Mouse (Mus musculus): Measurements from ENCODE around the gene Tssk3.

- TF ChIP-seq CTCF (conservative IDR thresholded peaks at IDR 0.05; ENCODE audit: low read length) (peak; percentile 30), POU5F1 (IDR thresholded peaks at IDR 0.05; ENCODE audit: borderline replicate concordance, low read length) (no peak)
Observed at GRCm38 (mm10) chr4:129495672-129496562, 5.1 kb upstream of the Tssk3 start.

Data from E14TG2a.4 (cell line).